Mouse (Mus musculus) lung, adult 2 months (tissue): ENCODE data around the gene Kcnip2. TPM values are rescaled to one million over a fixed set of nuclear protein-coding genes. Genes with fewer than 3 reads are reported as not detected.

Experiments
- DNase-seq: peaks from one replicate; pipeline ENCODE4 v3.0.0; 2022
- H3K4me1 ChIP-seq: fragments of 200-500 bp; 2 replicates; pipeline ENCODE4 v1.6.1; 2011; ENCODE audit warnings: low read length; ENCODE audit not compliant: control insufficient read depth, insufficient read depth
- H3K4me3 ChIP-seq: fragments of 200-500 bp; replicated peaks from 2 replicates; pipeline ENCODE3; 2011; ENCODE audit warnings: low read depth, mild to moderate bottlenecking, control low read depth, low read length; ENCODE audit errors: extremely low read depth
- CTCF ChIP-seq: fragments of 200-500 bp; IDR thresholded peaks from 2 replicates; pipeline ENCODE4 v1.5.1; 2011; ENCODE audit warnings: mild to moderate bottlenecking, low read length, control low read depth; ENCODE audit not compliant: insufficient read depth
- POLR2A ChIP-seq: fragments of 200-500 bp; IDR thresholded peaks from 2 replicates; pipeline ENCODE4 v1.6.1; 2011; ENCODE audit warnings: low read depth, mild to moderate bottlenecking, control low read depth, low read length, borderline replicate concordance; ENCODE audit errors: extremely low read depth
- WGBS: fragments of 180-500 bp; shearing (Covaris S2); methylation state at CpG from one replicate; pipeline ENCODE4 v1.1.7; 2018; 5-methylcytosine and 5-hydroxymethylcytosine counted together
- polyA plus RNA-seq: library from polyadenylated mRNA; depleted of rRNA; stranded (reverse); fragments of >200 nt; gene quantifications from 2 replicates; pipeline ENCODE4 v1.2.3, GENCODE M21; 2012; rRNA removed

Gene Kcnip2
- polyA plus RNA-seq = 1.1 and 1.4 TPM in 2 replicates

DNA sequence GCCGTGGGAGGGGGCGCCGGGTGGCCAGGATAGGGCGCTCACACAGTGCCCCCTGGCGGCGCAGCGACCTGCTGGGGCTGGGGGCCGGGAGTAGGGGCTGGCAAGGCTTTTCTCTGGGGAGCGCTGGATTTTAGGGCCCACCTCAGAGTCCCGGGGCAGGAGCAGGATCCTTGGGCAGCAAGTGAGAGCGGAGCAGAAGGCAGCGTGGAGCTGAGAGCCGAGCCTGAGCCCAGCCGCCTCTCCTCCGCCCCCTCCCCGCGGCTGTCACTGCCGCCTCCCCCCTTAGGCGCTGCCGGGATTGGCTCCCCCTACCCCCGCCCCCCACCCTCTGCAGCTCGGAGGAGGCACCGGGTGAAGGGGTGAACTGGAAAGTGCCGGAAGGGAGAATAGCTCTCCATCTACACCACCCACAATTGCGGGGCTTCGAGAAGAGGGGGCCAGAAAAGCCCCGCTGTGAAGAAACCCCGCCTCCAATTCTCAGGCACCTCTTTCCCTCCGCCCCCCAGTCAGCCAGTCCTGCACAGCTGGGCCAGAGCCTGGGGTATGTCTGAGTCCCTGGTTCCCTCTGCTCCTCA lies at the start of gene Kcnip2:
TSS of gene Kcnip2 (minus strand) at position 231 of the 575 bp plus-strand sequence.
- H3K4me1 ChIP-seq = peaks cover 10% of the 10 kb centered on the region
- 4% methylated on average over 29 of the region's 29 CpGs for WGBS
- DNase-seq = no peak
- TF ChIP-seq POLR2A (no peak), CTCF (no peak)
- no peak within 1 kb of the TSS for H3K4me3 ChIP-seq

DNA sequence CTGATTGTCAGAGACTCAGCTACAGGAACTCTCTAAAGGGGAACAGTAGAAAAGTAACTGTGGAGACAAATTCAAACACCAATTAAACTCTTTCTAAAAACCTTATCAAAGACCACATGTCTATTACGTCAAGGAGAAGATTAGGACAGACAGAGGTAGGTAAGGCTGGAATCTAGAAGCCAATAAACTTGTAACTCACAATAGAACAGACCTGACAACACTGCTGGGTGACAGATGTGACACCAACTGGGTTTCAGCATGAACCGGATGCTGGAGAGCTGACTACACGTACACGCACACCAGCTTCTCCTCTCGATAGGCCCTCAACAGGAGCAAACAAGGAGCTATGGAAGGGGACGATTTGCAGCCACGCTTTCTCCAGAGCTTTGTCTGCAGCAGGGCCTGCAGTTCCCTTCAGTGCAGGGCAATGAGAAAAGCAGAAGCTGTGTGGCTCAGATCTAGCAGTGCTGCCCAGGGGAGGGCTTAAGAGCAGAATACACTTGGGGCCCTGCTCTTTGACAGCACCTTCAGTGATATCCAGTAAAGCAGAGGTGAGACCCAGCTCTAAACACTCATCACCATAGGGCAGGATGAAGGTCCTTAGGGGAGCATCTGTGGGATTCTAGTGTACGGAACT lies 39.5 kb upstream of the Kcnip2 start:
- no peak for DNase-seq
- 69% methylated on average over 8 of the region's 8 CpGs for WGBS
- no peak overlapping the region for H3K4me3 ChIP-seq
- no peaks in the 10 kb centered on the region for H3K4me1 ChIP-seq
- TF ChIP-seq POLR2A (no peak), CTCF (no peak)

- DNase-seq = no peak
- Histone ChIP-seq H3K4me1 (no peaks in the 10 kb centered on the region), H3K4me3 (no peak overlapping the region)
- no peak for TF ChIP-seq POLR2A
- TF ChIP-seq CTCF = no peak
- 78% methylated on average over 7 of the region's 7 CpGs for WGBS
These were observed 38.7 kb upstream of the Kcnip2 start for GRCm38 (mm10) chr19:45854521-45854920.

- no peak for DNase-seq
- TF ChIP-seq CTCF (no peak), POLR2A (no peak)
- no peaks in the 10 kb centered on the region for H3K4me1 ChIP-seq
- H3K4me3 ChIP-seq = no peak overlapping the region
- 84% methylated on average over 4 of the region's 4 CpGs for WGBS
These were observed 31.9 kb upstream of the Kcnip2 start for GRCm38 (mm10) chr19:45847733-45848093.

DNA sequence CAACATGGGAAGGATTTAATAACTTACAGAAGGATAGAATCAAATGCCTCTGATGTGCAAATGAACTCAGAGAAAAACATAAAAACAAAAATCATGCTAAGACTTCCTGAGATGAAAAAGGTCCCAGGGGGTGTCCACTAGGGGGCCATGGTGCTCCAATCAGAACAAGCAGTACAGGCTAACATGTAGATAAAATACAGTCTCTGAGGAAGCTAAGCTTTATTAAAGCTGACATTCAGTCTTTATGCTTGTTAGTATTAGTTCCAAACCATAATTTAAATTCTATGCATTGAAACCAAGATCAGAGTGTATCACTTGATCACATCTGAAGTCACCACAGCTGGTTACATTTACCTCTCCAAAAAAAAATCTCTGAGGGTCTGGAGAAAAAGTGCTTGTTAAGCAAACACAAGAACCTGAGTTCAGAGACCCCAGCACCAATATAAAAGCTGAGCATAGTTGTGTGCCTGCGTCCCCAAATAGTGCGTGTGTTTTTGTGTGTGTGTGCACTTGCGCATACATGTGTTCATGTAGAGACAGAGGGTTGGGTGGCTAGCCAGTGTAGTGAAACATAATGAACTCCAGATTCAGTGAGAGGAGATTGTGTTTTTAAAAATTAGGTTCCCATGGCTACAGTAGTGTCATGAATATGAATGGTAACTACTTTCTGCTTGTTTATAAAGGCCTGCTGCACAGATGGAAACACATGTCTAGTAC lies 31.3 kb upstream of the Kcnip2 start:
- no peak for DNase-seq
- Histone ChIP-seq H3K4me3 (no peak overlapping the region), H3K4me1 (no peaks in the 10 kb centered on the region)
- 83% methylated on average over 3 of the region's 3 CpGs for WGBS
- TF ChIP-seq POLR2A (no peak), CTCF (0 out of 2 replicates have a peak, but pooled peaks have one; percentile 16)

DNA sequence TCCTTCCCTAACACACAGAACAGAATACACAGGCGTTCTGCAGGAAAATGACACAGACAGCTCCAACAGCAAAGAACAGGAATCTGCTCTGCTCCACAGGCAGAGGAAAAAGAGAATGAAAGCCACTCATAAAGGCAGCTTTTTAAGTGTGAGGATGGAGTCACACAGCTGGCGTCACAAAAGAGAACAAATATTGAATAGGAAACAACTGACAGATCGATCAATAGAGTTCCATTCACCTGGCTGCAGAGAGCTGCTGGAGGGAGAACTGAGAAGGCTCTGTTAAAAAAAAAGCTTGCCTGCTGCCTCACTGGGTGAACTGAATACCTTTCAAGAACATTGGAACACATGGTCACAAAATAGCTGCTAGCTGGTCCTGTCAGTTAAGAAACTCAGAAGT lies 28.3 kb upstream of the Kcnip2 start:
- 74% methylated on average over 3 of the region's 3 CpGs for WGBS
- no peak for DNase-seq
- no peak overlapping the region for H3K4me3 ChIP-seq
- TF ChIP-seq CTCF (no peak), POLR2A (no peak)
- no peaks in the 10 kb centered on the region for H3K4me1 ChIP-seq

- TF ChIP-seq CTCF (no peak), POLR2A (no peak)
- H3K4me3 ChIP-seq = no peak overlapping the region
- no peak for DNase-seq
- H3K4me1 ChIP-seq = no peaks in the 10 kb centered on the region
- WGBS = 49% methylated on average over 10 of the region's 10 CpGs
These were observed 27.6 kb upstream of the Kcnip2 start for GRCm38 (mm10) chr19:45843424-45843823.

- 71% methylated on average over 12 of the region's 12 CpGs for WGBS
- Histone ChIP-seq H3K4me3 (no peak overlapping the region), H3K4me1 (no peaks in the 10 kb centered on the region)
- TF ChIP-seq CTCF (no peak), POLR2A (no peak)
- no peak for DNase-seq
These were observed 21.5 kb upstream of the Kcnip2 start for GRCm38 (mm10) chr19:45837050-45837994.

- H3K4me3 ChIP-seq = no peak overlapping the region
- 78% methylated on average over 10 of the region's 10 CpGs for WGBS
- TF ChIP-seq POLR2A = no peak
- TF ChIP-seq CTCF = no peak
- DNase-seq = no peak
- no peaks in the 10 kb centered on the region; the same call in 1 of the 2 replicates for H3K4me1 ChIP-seq
These were observed 19.6 kb upstream of the Kcnip2 start for GRCm38 (mm10) chr19:45835490-45835889.
